Mouse (Mus musculus) layer of hippocampus, postnatal 10 days (tissue): ENCODE data around the gene Olfr480. TPM values are rescaled to one million over a fixed set of nuclear protein-coding genes. Genes with fewer than 3 reads are reported as not detected.

ENCODE experiments used
- DNase-seq, 2 experiments: peaks; one replicate each; pipeline ENCODE4 v3.0.0; 2021; ENCODE audit warnings: low spot score in 2 of 2
- long read RNA-seq: library from polyadenylated mRNA; stranded (forward); transcript quantifications from one replicate; pipeline ENCODE4 v2.0.0, GENCODE M21; 2023
- total RNA-seq, 2 experiments: library from RNA; stranded (reverse); gene quantifications; 2 replicates each; pipeline ENCODE4 v1.2.3; 2021

Gene Olfr480
- total RNA-seq = not detected
- long read RNA-seq = 0 reads

DNA sequence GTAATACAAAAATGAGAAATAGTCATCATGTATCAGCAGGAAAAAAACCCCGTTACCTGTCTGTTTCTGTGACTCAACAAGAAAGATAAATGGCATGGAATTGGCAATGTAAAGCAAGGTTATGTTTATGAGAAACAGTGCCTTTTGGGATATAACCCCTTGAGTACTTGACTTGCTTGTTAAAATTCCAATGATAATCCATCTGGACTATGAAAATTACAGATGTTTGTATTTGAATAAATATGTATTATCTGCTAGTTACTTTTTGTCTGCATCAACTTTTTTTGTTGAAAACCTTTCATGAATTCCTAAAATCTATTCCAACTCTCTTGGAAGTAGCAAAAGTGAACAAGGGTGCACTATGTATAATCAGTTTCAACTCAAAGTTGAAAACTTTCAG, at the start of gene Olfr480:
Gene Olfr480 (minus strand): TSS at position 101 of the 400 bp plus-strand sequence.
- DNase-seq = no peak

DNA sequence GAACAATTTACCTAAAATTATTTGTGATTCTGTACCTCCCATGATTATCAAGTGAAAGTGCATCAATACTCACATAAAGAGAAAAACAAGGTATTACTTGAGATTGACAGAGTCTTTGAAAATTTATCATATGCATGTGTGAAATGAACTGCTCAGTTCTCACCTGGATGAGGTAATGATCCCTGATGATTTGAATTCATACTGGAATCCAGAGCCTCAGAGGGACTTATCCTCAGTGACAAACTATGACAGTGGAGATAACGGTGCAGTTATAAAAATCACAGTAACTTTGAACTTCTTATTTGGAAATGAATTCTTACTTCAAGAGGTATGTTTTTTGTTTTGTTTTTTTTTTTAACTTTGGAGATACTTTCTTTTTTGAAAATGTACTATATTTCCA, 33.4 kb upstream of the Olfr480 start, which contains the start of gene Olfr483:
Gene Olfr483 (plus strand): TSS at position 301 of the 400 bp plus-strand sequence.
- no peak for DNase-seq

DNA sequence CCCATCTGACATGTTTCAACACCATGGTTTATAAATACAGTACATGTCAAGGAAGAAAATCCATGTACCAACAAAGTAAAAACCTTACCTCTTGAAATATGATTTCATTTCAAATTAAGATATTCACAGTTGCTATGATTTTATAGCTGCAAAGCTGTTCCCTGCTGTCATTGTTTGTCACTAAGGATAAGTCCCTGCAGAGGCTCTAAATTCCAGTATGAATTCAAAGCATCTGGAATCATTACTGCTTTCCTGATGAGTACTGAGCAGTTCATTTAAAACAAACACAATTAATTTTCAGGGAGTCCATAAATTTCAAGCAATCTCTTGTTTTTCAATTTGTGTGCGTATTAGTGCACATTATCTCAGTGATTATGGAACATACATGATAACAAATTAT, 30.3 kb upstream of the Olfr480 start, which contains the start of gene Olfr482:
Gene Olfr482 (minus strand): TSS at position 101 of the 400 bp plus-strand sequence.
- DNase-seq = no peak

DNA sequence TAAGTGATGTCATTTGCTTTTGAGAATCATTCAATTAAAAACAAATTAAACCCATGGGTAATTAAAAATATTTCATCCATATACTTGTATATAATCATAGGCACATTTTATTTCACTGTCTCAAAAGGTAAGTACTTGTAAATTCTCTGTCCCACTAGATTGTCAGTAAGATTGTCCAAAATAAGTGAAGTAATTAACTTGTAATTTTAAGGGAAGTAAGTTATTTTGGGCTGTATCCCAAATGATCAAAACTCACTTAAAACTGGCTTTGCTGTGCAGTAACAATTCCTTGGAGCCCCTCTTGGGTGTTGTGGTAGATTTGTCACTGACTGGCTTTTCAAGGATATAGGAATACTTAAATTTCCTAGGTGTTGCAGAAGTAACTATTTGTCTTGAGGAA, 12.4 kb upstream of the Olfr480 start, which contains the start of gene Olfr481:
Gene Olfr481 (plus strand): TSS at position 301 of the 400 bp plus-strand sequence.
- no peak for DNase-seq

DNA sequence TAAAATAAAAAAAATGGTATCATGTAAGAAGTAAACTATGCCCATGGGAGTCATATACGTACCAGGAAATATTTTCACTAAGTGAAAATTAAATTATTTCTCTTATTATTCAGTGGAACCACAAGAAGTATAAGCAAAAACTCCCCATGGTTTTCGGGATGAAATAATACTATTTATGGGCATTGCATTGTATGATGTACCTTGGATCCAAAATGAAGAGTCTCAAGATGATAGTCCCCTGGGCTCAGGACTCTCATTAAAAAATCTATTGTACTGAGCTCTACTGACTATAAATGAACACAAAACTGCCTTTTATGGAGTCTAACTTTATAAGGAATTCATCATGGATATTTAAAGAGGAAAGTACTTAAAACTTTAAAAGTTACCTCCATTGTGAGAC, 16.8 kb downstream of the Olfr480 start, which contains the start of gene Olfr479:
Gene Olfr479 (plus strand): TSS at position 301 of the 400 bp plus-strand sequence.
- DNase-seq = no peak

GRCm38 (mm10) chr7:108033889-108034288, 33.3 kb downstream of the Olfr480 start, which contains the start of gene Olfr478:
Gene Olfr478 (minus strand): TSS chr7:108033989.
- no peak for DNase-seq

Other genes starting within 250 kb of the Olfr480 start
- gene Olfr469, start 241.8 kb downstream of the Olfr480 start, total RNA-seq = not detected
- not detected for gene Olfr470, start 219.9 kb downstream of the Olfr480 start, total RNA-seq
- gene Olfr472, start 169.4 kb downstream of the Olfr480 start, total RNA-seq = not detected
- gene Olfr473, start 136.9 kb downstream of the Olfr480 start, total RNA-seq = not detected
- gene Olfr474, start 112.7 kb downstream of the Olfr480 start, total RNA-seq = not detected
- gene Olfr476, start 102.5 kb downstream of the Olfr480 start, total RNA-seq = not detected
- gene Olfr477, start 80.7 kb downstream of the Olfr480 start, total RNA-seq = not detected
- gene Olfr478, start 33.4 kb downstream of the Olfr480 start, total RNA-seq = not detected
- not detected for gene Olfr479, start 16.7 kb downstream of the Olfr480 start, total RNA-seq
- not detected for gene Olfr481, start 12.5 kb upstream of the Olfr480 start, total RNA-seq
- gene Olfr482, start 30.2 kb upstream of the Olfr480 start, total RNA-seq = 1 to 10 TPM; 1.8 to 2.2 TPM
- not detected for gene Olfr483, start 33.5 kb upstream of the Olfr480 start, total RNA-seq
- not detected for gene Olfr484, start 60.1 kb upstream of the Olfr480 start, total RNA-seq
- not detected for gene Olfr485, start 92.5 kb upstream of the Olfr480 start, total RNA-seq
- not detected for gene Olfr486, start 105.4 kb upstream of the Olfr480 start, total RNA-seq
- not detected for gene Olfr487, start 147.3 kb upstream of the Olfr480 start, total RNA-seq
- gene Olfr488, start 191.0 kb upstream of the Olfr480 start, total RNA-seq = not detected
- not detected for gene Olfr490, start 221.6 kb upstream of the Olfr480 start, total RNA-seq
- gene Olfr491, start 246.1 kb upstream of the Olfr480 start, total RNA-seq = not detected